Comparison of ENCODE assay signal across 23 mouse cellular contexts in the genomic region with DNA sequence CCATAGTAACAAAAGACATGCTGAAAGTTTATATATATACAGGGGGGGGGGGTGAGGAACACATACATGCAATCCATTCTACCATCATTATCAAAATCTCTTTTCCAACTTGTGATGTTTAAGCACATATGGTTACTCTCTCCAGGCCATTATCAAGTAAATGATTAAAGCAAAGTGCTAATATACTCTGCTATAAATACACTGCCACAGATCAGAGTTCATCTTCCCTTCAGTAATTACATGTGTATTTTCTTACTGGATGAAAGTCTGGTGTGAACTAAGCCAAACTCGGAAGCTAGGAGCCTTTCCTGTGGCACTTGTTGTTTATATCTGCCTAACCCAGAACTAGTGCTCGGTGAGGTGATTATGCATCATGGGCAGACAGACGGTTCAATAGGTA.
"Had no signal": no experiment of that assay in that cellular context is flagged by ENCODE, and none has a peak within 500 bp of the region (broad histone marks: within the 10 kb centered on the region; RNA-seq: fewer than 3 reads in every experiment).

No protein-coding gene starts in this region.

- H3K4me1 ChIP-seq: heart, embryonic 10.5 days; heart, embryonic 12.5 days; limb, embryonic 15.5 days; liver, embryonic 12.5 days had no signal

- DNase-seq: forebrain, postnatal 0 days; gastrocnemius, postnatal 14 days; gastrocnemius, postnatal 36 days; heart, adult 18-20 months; heart, postnatal 10 days; heart, postnatal 36 days; kidney, adult 18-20 months; kidney, adult 8-10 months; kidney, postnatal 10 days; kidney, postnatal 25 days; kidney, postnatal 4 days; layer of hippocampus, adult 9-11 months; layer of hippocampus, postnatal 36 days; left cerebral cortex, postnatal 4 days had no signal

- H3K4me2 ChIP-seq: heart, embryonic 12.5 days; hindbrain, embryonic 13.5 days; hindbrain, embryonic 15.5 days; limb, embryonic 13.5 days; limb, embryonic 15.5 days; liver, embryonic 12.5 days had no signal

- H3K36me3 ChIP-seq: heart, embryonic 10.5 days; heart, embryonic 12.5 days; hindbrain, embryonic 15.5 days; limb, embryonic 13.5 days; limb, embryonic 15.5 days; liver, embryonic 12.5 days had no signal

- H3K9me3 ChIP-seq: heart, embryonic 10.5 days; heart, embryonic 12.5 days; hindbrain, embryonic 13.5 days; hindbrain, embryonic 15.5 days; limb, embryonic 13.5 days; limb, embryonic 15.5 days; liver, embryonic 12.5 days had no signal

- ATAC-seq: forebrain, postnatal 0 days; hindbrain, postnatal 0 days; liver, embryonic 12.5 days had no signal

- H3K9ac ChIP-seq: forebrain, postnatal 0 days; heart, embryonic 12.5 days; hindbrain, embryonic 13.5 days; hindbrain, embryonic 15.5 days; limb, embryonic 13.5 days; limb, embryonic 15.5 days; liver, embryonic 12.5 days had no signal

- H3K27ac ChIP-seq: heart, embryonic 10.5 days; hindbrain, embryonic 13.5 days; hindbrain, embryonic 15.5 days; hindbrain, postnatal 0 days; layer of hippocampus, adult 2 months; limb, embryonic 13.5 days; limb, embryonic 15.5 days; liver, embryonic 12.5 days had no signal

- H3K4me3 ChIP-seq: heart, embryonic 10.5 days; heart, embryonic 12.5 days; hindbrain, embryonic 13.5 days; hindbrain, embryonic 15.5 days; layer of hippocampus, adult 2 months; limb, embryonic 13.5 days; limb, embryonic 15.5 days; liver, embryonic 12.5 days had no signal

- H3K27me3 ChIP-seq: heart, embryonic 12.5 days; hindbrain, embryonic 13.5 days; hindbrain, embryonic 15.5 days; limb, embryonic 13.5 days; limb, embryonic 15.5 days; liver, embryonic 12.5 days had no signal
